ENCODE assay signal across 20 mouse cellular contexts in the genomic region with DNA sequence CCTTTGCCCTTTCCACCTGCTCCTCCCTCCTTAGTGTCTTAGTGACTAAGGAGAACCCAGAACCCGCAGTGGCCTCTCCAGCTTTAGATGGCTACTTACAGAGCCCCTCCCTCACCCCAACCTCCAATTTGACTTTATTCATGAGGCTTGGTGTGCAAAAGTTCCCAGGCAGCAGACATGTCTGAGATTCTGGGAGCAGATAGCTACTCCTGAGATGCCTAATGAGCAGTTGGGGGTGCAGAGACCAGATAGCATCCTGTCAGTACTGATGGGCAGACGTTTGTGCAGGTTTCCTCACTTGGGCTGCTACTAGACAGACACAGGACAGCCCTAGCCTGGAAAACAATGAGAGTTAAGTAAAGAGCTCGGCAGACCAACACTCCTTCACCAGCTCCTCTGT.
A peak's percentile ranks its signal among the peaks of the same experiment; 100 is the strongest.
DNase-seq lines count a peak whose midpoint lies in the region; ATAC-seq and TF ChIP-seq lines count a peak whose summit lies in the region.
"Had no signal": no experiment of that assay in that cellular context is flagged by ENCODE, and none has a peak within 500 bp of the region (broad histone marks: within the 10 kb centered on the region; RNA-seq: fewer than 3 reads in every experiment).

No protein-coding gene starts in this region.

- H3K9me3 ChIP-seq in forebrain, embryonic 15.5 days = no peaks in the 10 kb centered on the region
- no peaks in the 10 kb centered on the region for H3K9me3 ChIP-seq in forebrain, postnatal 0 days (ENCODE audit: low read length)
- no peaks in the 10 kb centered on the region for H3K9me3 ChIP-seq in kidney, embryonic 14.5 days (ENCODE audit: control insufficient read depth, low read length)
- H3K9me3 ChIP-seq in hindbrain, embryonic 16.5 days (ENCODE audit: control insufficient read depth, low read length) = no peaks in the 10 kb centered on the region
- H3K9me3 ChIP-seq in neural tube, embryonic 13.5 days = no peaks in the 10 kb centered on the region
- H3K9me3 ChIP-seq: embryonic facial prominence, embryonic 15.5 days; G1E; lung, embryonic 15.5 days had no signal

- no peaks in the 10 kb centered on the region for H3K27me3 ChIP-seq in forebrain, embryonic 15.5 days
- no peaks in the 10 kb centered on the region for H3K27me3 ChIP-seq in forebrain, postnatal 0 days (ENCODE audit: insufficient read depth, low read length)
- no peaks in the 10 kb centered on the region for H3K27me3 ChIP-seq in kidney, adult 2 months (replicated peaks; ENCODE audit: control insufficient read depth, insufficient read depth, low read length)
- no peaks in the 10 kb centered on the region for H3K27me3 ChIP-seq in kidney, embryonic 14.5 days (ENCODE audit: control insufficient read depth, insufficient read depth, low read length)
- H3K27me3 ChIP-seq in hindbrain, embryonic 16.5 days (replicated peaks; ENCODE audit: control insufficient read depth, insufficient read depth, low read length) = no peaks in the 10 kb centered on the region
- H3K27me3 ChIP-seq in neural tube, embryonic 13.5 days = no peaks in the 10 kb centered on the region
- H3K27me3 ChIP-seq: embryonic facial prominence, embryonic 15.5 days; lung, embryonic 15.5 days had no signal

- 0 out of 2 replicates have a peak overlapping the region, but pooled peaks have one; percentile 29 for H3K4me2 ChIP-seq in forebrain, embryonic 15.5 days (replicated peaks)
- no peak overlapping the region for H3K4me2 ChIP-seq in forebrain, postnatal 0 days (ENCODE audit: low read depth)
- no peak overlapping the region for H3K4me2 ChIP-seq in kidney, embryonic 14.5 days (replicated peaks; ENCODE audit: low read depth, low read length)
- H3K4me2 ChIP-seq in hindbrain, embryonic 16.5 days (ENCODE audit: low read length) = no peak overlapping the region
- peak overlapping the region; percentile 47; the same call in 1 of the 2 replicates for H3K4me2 ChIP-seq in neural tube, embryonic 13.5 days
- H3K4me2 ChIP-seq: embryonic facial prominence, embryonic 15.5 days; lung, embryonic 15.5 days had no signal

- H3K4me1 ChIP-seq in forebrain, embryonic 15.5 days = peaks cover 42% of the 10 kb centered on the region
- H3K4me1 ChIP-seq in forebrain, postnatal 0 days (ENCODE audit: insufficient read depth) = peaks cover 10% of the 10 kb centered on the region; the same call in 1 of the 2 replicates
- H3K4me1 ChIP-seq in kidney, adult 2 months (ENCODE audit: control insufficient read depth, insufficient read depth, low read length) = 0 out of 2 replicates have a peak, but pooled peaks cover 2% of the 10 kb centered on the region
- no peaks in the 10 kb centered on the region for H3K4me1 ChIP-seq in kidney, embryonic 14.5 days (ENCODE audit: control insufficient read depth, insufficient read depth, low read length)
- peaks cover 8% of the 10 kb centered on the region; the same call in 1 of the 2 replicates for H3K4me1 ChIP-seq in hindbrain, embryonic 16.5 days (ENCODE audit: control insufficient read depth, insufficient read depth, low read depth, low read length)
- peaks cover 15% of the 10 kb centered on the region for H3K4me1 ChIP-seq in neural tube, embryonic 13.5 days (replicated peaks)

- H3K27ac ChIP-seq in forebrain, embryonic 15.5 days (replicated peaks) = peak overlapping the region; percentile 74
- no peak overlapping the region for H3K27ac ChIP-seq in forebrain, postnatal 0 days (ENCODE audit: low read depth, low read length)
- peak overlapping the region; percentile 77; the same call in 1 of the 2 replicates for H3K27ac ChIP-seq in kidney, adult 2 months (ENCODE audit: insufficient read depth, low read depth, low read length)
- no peak overlapping the region for H3K27ac ChIP-seq in kidney, embryonic 14.5 days (ENCODE audit: low read depth, low read length)
- no peak overlapping the region for H3K27ac ChIP-seq in hindbrain, embryonic 16.5 days (ENCODE audit: low read depth, low read length)
- 0 out of 2 replicates have a peak overlapping the region, but pooled peaks have one; percentile 11 for H3K27ac ChIP-seq in neural tube, embryonic 13.5 days (replicated peaks)
- H3K27ac ChIP-seq: embryonic facial prominence, embryonic 15.5 days; liver, embryonic 14.5 days; lung, embryonic 15.5 days had no signal

- WGBS in forebrain, embryonic 15.5 days = 26% methylated on average over 3 of the region's 3 CpGs
- WGBS in forebrain, postnatal 0 days = 30% methylated on average over 3 of the region's 3 CpGs
- 54% methylated on average over 3 of the region's 3 CpGs for WGBS in kidney, adult 2 months
- 54% methylated on average over 3 of the region's 3 CpGs for whole genome bisulfite sequencing in kidney, embryonic 14.5 days
- WGBS in hindbrain, embryonic 16.5 days = 37% methylated on average over 3 of the region's 3 CpGs
- WGBS in neural tube, embryonic 13.5 days = 30% methylated on average over 3 of the region's 3 CpGs

- DNase-seq in forebrain, postnatal 0 days = no peak
- DNase-seq in kidney, adult 2 months = no peak
- DNase-seq in thymus, postnatal 25 days = no peak
- no peak for DNase-seq in layer of hippocampus, adult 8-10 months (ENCODE audit: low spot score in 2 of 2)
- DNase-seq: adrenal gland, postnatal 10 days; cerebellum, adult 11-12 months; cerebellum, postnatal 25 days; heart, postnatal 4 days; layer of hippocampus, postnatal 36 days; right cerebral cortex, postnatal 25 days had no signal

- no peak for TF ChIP-seq POLR2A in kidney, adult 2 months (IDR thresholded peaks at IDR 0.05; ENCODE audit: low read depth, low read length)

- no peak overlapping the region for H3K4me3 ChIP-seq in forebrain, embryonic 15.5 days
- no peak overlapping the region for H3K4me3 ChIP-seq in forebrain, postnatal 0 days (ENCODE audit: low read depth, low read length)
- H3K4me3 ChIP-seq in kidney, adult 2 months (ENCODE audit: insufficient read depth, low read depth, low read length) = no peak overlapping the region
- no peak overlapping the region for H3K4me3 ChIP-seq in kidney, embryonic 14.5 days (ENCODE audit: low read length)
- no peak overlapping the region for H3K4me3 ChIP-seq in hindbrain, embryonic 16.5 days (ENCODE audit: low read length)
- no peak overlapping the region for H3K4me3 ChIP-seq in neural tube, embryonic 13.5 days
- H3K4me3 ChIP-seq: embryonic facial prominence, embryonic 15.5 days; lung, embryonic 15.5 days had no signal

- H3K36me3 ChIP-seq in forebrain, embryonic 15.5 days = no peaks in the 10 kb centered on the region
- no peaks in the 10 kb centered on the region for H3K36me3 ChIP-seq in forebrain, postnatal 0 days (ENCODE audit: insufficient read depth)
- H3K36me3 ChIP-seq in kidney, adult 2 months (ENCODE audit: control insufficient read depth, insufficient read depth, low read length) = no peaks in the 10 kb centered on the region
- H3K36me3 ChIP-seq in kidney, embryonic 14.5 days (ENCODE audit: control insufficient read depth, insufficient read depth, low read length) = no peaks in the 10 kb centered on the region
- H3K36me3 ChIP-seq in hindbrain, embryonic 16.5 days (ENCODE audit: control insufficient read depth, insufficient read depth, low read length) = no peaks in the 10 kb centered on the region
- no peaks in the 10 kb centered on the region for H3K36me3 ChIP-seq in neural tube, embryonic 13.5 days
- H3K36me3 ChIP-seq: embryonic facial prominence, embryonic 15.5 days; G1E; lung, embryonic 15.5 days had no signal

- ATAC-seq in forebrain, embryonic 15.5 days (replicated peaks) = no peak
- no peak for ATAC-seq in forebrain, postnatal 0 days
- ATAC-seq in kidney, embryonic 14.5 days (ENCODE audit: low FRiP score, low TSS enrichment) = no peak
- no peak for ATAC-seq in hindbrain, embryonic 16.5 days
- no peak for ATAC-seq in neural tube, embryonic 13.5 days (ENCODE audit: low read depth)
- ATAC-seq: activated CD4-positive, CD25-positive, alpha-beta regulatory T cell, adult 4 months; intestine, embryonic 16.5 days had no signal

- no peak overlapping the region; the same call in 1 of the 2 replicates for H3K9ac ChIP-seq in forebrain, embryonic 15.5 days (replicated peaks)
- H3K9ac ChIP-seq in forebrain, postnatal 0 days = no peak overlapping the region
- H3K9ac ChIP-seq in kidney, embryonic 14.5 days (ENCODE audit: low read depth, low read length) = no peak overlapping the region
- peak overlapping the region; percentile 1 for H3K9ac ChIP-seq in hindbrain, embryonic 16.5 days (ENCODE audit: low read depth, low read length)
- H3K9ac ChIP-seq in neural tube, embryonic 13.5 days = 0 out of 2 replicates have a peak overlapping the region, but pooled peaks have one; percentile 34
- H3K9ac ChIP-seq: embryonic facial prominence, embryonic 15.5 days; liver, embryonic 14.5 days; lung, embryonic 15.5 days had no signal

- no peak for TF ChIP-seq CTCF in forebrain, postnatal 0 days (IDR thresholded peaks at IDR 0.05; ENCODE audit: low read depth)
- no peak for TF ChIP-seq CTCF in kidney, adult 2 months (conservative IDR thresholded peaks at IDR 0.05; ENCODE audit: insufficient read depth, insufficient read length, low read depth, low read length)

Comparison
In these comparisons a context has a peak if more than half of its experiments do, and no peak if none do; other contexts are left out.
1. H3K27ac ChIP-seq: peak in forebrain, embryonic 15.5 days (single experiment), kidney, adult 2 months (single experiment) and neural tube, embryonic 13.5 days (single experiment); none in forebrain, postnatal 0 days (single experiment), kidney, embryonic 14.5 days (single experiment) and hindbrain, embryonic 16.5 days (single experiment).
2. H3K4me2 ChIP-seq: peak in forebrain, embryonic 15.5 days (single experiment) and neural tube, embryonic 13.5 days (single experiment); none in forebrain, postnatal 0 days (single experiment), kidney, embryonic 14.5 days (single experiment) and hindbrain, embryonic 16.5 days (single experiment).
3. H3K9ac ChIP-seq: peak in hindbrain, embryonic 16.5 days (single experiment) and neural tube, embryonic 13.5 days (single experiment); none in forebrain, embryonic 15.5 days (single experiment), forebrain, postnatal 0 days (single experiment) and kidney, embryonic 14.5 days (single experiment).